Mouse (Mus musculus) stomach, postnatal 0 days (tissue): ENCODE data around the gene Gtf2b.

Experiments
- CTCF ChIP-seq: IDR thresholded peaks from 2 replicates; pipeline ENCODE4 v1.5.1; 2016; ENCODE audit warnings: antibody characterized with exemption, low read depth, mild to moderate bottlenecking, moderate library complexity
- EP300 ChIP-seq: optimal IDR thresholded peaks from 2 replicates; pipeline ENCODE3; 2016; ENCODE audit warnings: antibody characterized with exemption

GRCm38 (mm10) chr3:142765778-142766165 is 927 bp downstream of the Gtf2b start:
- no peak for TF ChIP-seq CTCF
- TF ChIP-seq EP300, result peak; percentile 2
